Mouse (Mus musculus): ENCODE results near the gene Entr1.
"Not testable (repeated sequence)": the region's sequence is repeated elsewhere in the genome, so short reads cannot be mapped to it uniquely, and the experiment has no call there.

Gene Entr1

DNA sequence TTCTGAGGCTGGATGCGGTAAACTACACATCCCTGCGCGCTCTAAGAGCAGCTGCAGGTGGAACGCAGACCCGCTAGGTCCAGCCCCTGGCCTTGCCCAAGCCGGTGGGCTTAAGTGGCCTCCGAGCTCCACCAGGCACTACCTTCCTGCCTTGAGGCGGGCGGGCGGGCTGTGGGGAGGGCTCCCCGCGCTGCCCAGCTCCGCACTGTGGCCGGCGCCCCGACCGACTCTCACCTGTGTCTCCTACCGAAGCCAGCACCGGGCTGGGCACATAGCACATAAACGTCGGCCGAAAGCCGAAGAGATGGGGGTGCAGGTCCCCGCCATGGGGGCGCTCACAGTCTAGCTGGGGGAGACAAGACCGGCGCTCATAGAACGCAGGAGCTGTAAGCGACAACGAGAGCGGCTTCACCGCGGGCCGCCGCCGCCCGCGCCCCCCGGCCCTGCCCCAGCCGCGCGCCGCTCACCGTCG, 398 bp downstream of the Entr1 start:
- peak; percentile 12 for DNase-seq (ENCODE audit: low spot score)

DNA sequence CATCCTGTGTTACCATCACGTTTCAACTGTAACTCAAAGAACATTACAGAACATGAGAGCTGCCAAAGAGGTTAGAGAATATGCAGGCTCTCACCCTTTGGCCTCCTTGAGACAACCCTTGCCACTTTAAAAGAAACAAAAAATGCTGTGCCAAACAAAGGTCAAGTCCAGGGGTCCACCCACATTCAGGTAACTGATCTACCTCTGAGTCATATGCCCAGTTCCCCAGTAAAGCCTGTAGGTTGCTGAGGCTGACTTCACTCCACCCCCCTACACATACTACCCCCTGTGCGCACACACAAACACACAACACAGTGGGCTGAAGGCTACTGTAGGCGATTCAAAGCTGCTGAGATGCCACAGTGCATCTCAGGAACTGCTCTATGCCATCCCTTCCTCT, 1.4 kb downstream of the Entr1 start:
- DNase-seq (ENCODE audit: low spot score): no peak

DNA sequence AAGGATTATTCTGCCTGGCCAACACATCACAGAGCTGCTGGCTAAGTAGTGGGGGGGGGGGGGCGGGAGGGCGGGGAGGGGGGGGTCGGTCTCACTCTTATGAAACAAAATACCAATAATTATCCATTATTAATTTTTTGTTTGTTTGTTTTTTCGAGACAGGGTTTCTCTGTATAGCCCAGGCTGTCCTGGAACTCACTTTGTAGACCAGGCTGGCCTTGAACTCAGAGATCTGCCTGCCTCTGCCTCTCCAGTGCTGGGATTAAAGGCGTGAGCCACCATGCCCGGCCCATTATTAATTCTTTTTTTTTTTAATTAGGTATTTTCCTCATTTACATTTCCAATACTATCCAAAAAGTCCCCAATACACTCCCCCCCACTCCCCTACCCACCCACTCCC, 8.2 kb downstream of the Entr1 start:
- DNase-seq (ENCODE audit: low spot score): not testable (repeated sequence)

DNA sequence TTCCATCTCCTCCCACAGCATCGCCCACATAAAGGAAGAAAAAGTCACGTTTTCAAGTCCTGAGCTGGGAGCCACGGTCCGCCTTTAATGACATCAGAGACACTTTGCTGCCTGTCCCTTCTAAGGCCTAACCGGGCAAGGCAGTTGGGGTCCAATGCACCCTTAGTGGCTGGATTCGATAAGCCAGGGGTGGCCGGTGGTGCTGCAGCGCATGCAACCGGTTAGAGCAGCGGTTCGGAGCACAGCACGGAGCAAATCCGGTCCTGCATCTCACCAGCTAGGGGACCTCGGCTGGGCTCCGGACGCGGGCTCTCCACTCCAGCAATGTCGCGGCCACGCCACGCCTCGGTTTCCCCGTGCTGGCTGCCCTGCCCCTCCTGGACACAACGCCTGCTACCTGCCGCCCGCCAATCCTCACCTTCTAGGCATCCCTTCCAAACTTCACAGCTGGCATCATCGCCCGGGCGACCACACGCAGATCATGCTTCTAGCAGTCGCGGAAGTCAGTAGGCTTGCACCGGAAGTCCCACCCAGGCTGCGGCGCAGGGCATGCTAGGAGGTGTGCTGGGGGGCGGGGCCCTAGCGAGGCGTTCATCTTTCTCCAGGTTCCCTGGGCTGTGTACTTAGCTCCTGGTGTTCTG, 8.9 kb downstream of the Entr1 start, which contains the start of gene Snapc4:
Gene Snapc4 (minus strand): TSS at position 523 of the 641 bp plus-strand sequence.
- DNase-seq (ENCODE audit: low spot score): peak; percentile 91

DNA sequence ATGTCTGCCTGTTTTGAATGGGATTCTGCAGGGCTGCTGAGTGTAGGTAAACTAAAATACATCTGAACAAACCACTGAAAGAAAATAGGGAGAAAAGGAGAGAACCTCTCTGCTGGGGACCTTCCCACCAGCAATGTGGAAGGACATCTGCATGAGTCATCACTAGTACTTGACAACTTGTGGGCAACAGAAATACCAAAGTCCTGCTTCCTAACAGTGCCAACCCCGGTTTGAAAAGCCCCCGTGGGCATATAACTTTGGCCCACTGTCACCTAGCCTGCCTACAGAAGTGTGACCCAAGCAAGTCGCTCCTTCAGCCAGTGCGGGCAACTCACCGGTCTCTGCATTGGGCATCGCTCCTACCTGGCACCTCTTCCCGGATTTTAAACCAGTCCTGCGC, 16.7 kb downstream of the Entr1 start:
- no peak for DNase-seq (ENCODE audit: low spot score)

DNA sequence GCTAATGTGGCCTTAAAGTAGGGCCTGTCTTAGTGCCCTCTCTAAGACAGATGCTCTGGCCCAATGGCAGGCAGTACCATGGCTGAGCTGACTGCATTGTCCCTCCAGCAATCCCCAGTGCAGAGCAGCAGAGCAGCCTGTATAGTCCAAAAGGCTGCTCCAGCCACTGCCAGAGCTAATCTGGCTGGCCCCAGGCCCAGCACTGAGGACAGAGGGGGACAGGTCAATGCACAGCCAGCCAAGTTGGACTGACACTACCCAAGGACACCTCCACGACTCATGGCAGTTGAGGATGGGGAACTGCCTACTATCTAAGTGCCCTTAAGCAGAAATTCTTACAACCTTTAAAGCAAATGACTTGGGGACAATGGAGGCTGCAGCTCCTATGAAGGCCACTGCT, 20.5 kb downstream of the Entr1 start:
- DNase-seq (ENCODE audit: low spot score): no peak

DNA sequence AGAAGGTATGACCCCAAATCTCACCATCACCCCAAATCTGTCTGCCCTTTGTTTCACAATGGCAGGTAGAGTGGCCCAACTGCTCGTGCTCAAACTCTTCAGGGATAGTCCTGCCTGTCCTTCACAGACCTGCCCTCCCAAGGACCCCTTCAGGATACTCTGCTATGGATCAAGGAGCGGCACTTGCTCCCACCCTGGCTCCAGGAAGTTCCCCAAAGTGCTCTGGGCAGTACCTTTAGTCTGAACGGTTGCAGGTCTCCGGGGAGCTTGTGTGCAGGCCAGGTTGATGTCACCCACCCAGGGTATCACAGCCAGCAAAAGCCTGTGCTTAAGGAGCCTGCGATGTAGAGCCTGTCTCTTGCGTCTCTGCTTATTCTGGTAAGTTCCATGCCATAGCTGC, 21.2 kb downstream of the Entr1 start:
- DNase-seq (ENCODE audit: low spot score): no peak

DNA sequence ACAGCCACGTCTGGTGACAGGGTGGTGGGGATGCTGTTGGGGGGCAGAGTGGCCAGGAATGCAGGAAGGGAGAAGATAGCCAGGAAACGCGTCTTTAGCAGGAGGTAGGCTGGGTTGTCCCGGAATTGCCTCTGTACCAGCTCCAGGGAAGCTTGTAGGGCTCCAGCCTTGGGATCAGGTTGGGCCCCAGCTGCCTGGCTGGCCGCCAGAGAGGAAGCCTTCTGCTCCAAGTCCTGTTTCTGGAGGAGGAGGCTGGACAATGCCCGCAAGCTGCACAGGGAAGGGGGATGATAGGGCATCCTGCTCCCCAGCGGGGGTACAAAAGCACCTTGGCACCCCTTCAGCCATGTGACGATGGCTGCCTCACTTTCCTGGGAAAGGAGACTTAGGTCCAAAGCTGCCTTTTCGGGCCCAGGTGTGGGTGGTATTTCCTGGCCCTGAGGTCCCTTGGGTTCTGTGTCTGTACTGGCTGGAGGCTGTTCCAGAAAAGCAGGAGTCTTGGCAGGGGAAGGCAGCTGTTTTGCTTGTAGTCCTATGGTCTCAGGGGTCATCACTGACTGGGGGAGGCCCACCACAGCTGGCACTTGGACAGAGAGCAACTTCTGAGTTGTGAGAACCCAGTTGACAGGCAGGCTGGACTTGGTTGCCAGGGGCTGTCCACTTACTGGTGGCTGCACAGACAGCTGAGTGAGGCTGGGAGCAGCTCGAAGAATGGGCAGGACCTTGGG, 24.2 kb downstream of the Entr1 start:
- no peak for DNase-seq (ENCODE audit: low spot score)

DNA sequence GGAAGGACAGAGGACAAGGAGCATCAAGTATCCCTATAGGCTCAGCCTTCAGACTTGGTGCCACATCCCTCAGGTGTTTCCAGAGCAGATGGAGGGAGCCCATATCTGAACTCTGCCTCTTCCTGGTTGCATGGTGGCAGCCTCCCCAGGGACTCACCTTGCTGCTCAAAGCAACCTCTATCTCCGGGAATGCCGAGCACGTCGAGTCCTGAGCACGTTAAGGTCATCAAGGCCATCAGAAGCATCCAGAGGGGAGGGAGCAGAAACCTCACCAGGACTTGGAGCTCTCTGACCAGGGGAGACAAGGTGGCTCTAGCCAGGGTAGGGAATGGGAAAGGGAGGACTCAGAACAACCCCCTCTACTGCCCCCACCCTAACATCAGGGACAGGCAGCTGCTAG, 25.6 kb downstream of the Entr1 start:
- no peak for DNase-seq (ENCODE audit: low spot score)

DNA sequence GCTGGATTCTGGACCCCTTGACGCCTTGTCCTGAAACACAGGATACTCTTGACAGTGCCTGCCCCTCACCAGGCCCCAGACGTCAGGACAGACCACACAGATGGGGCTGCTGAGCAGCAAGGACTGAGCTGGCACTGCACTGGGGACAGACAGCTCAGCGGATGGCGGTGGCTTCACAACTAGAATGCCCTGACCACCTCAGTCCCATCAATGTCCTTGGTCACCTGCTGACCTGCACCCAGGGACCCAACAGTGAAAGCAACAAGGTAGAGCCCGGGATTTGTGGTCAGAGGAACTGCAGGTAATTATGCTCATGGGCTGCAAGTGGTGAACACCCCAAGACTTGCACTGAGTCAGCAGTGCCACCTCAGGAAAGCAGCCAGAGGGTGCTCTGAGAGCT, 26.1 kb downstream of the Entr1 start:
- no peak for DNase-seq (ENCODE audit: low spot score)

DNA sequence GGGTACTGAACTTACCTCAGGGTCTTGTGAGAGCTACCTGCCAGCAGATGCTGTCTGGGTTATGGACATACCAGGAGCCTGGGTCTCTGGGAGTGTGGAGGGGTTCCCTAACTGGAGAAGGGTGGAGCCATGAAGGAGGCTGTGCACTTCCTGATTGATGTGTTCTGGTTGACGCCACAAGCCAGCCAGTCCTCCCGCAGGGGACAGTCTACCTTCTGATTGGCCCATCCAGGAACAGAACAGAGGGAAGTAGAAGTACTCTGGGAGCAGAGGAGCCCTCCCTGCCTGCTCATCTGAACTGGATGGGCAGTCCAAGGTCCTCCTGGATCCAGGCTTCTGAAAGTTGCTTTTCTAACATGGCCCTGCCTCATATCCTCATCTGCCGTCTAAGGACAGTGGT, 28.3 kb downstream of the Entr1 start, which contains the start of gene Card9:
Gene Card9 (minus strand): TSS at position 147 of the 400 bp plus-strand sequence.
- DNase-seq (ENCODE audit: low spot score): no peak

DNA sequence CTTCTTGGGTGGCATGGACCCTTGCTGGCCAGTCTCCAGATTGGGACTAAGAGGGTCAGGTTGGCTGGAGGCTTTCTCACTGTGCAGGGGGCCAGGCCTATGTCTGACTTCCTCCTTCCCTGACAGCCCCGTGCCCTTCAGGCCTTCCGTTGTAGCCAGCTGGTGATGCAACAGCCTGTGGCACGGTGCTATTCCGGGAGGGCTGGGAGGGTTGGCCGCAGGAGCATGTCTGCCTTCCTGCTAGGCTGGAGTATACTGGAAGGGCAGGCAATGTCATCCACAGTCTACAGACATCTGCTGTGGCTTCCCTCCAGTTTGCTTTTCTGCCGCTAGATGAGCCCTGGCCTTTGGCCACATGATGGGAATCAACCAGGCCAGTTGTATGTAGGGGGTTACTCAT, 29.1 kb downstream of the Entr1 start:
- DNase-seq (ENCODE audit: low spot score): no peak

DNA sequence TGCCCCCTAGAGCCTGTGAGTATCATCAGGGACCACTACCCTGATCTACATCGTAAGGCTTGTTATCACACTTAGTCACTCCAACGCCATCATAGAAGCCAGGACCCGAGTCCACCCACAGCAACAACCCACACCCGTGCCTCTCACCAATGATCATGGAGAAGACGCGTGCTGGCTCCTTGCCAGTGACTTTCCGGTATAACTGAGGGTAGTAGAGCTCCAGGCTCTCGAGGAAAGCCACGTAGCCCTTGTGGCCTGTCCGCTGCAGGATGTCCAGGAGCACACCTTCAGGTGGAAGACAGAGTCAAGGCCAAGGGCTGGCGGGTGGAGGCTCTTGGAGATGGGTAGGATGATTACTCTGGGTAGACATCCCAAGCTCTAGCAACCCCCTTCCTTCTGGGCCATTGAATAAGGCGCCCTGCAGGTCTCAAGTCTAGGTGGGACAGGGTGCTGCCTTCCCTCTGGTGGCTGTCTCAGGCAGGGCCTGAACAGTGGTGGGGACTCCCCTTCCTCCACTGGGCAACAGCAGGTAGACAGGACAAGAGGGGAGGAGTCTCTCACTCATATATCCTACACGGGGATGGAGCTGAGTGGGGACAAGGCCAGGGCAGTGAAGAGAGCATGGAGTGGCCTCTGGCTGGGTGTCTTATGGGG, 30.3 kb downstream of the Entr1 start:
- DNase-seq (ENCODE audit: low spot score): no peak

DNA sequence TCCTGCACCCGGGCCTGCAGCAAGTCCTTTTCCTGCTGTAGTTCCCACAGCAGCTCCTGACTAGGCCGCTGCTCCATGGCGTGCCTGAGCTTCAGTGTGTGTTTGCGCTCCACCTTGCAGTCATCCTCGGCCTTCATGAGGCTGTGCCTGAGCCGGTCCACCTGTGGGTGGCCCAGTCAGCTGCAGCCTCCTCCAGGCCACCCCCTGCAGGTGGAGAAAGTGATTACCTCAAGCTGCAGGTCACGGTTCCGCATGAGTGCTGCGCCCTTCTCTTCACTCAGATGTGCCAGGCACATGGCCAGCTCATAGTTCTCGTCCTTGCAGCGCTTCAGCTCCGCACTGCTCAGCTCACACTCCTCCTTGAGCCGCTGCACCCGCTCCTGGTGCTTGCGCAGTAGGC, 31.6 kb downstream of the Entr1 start:
- no peak for DNase-seq (ENCODE audit: low spot score)

DNA sequence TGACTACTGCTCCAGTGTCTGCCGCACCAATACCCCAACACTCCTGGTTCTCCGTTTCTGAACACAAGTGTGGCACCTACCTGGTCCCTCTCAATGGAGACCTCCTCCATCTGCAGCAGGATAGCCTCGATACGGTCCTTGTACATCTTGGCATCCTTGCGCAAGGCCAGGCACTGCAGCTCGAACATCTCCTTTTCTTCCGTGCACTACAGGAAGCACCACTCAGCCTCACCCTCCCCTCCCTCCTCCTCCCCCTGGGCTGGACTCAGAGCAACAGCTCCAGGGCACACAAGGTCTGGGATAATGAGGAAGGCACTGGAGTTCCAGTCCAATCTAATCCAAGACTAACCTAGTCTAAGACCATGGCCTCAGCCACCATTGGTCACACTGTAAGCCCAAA, 32.4 kb downstream of the Entr1 start:
- DNase-seq (ENCODE audit: low spot score): no peak

DNA sequence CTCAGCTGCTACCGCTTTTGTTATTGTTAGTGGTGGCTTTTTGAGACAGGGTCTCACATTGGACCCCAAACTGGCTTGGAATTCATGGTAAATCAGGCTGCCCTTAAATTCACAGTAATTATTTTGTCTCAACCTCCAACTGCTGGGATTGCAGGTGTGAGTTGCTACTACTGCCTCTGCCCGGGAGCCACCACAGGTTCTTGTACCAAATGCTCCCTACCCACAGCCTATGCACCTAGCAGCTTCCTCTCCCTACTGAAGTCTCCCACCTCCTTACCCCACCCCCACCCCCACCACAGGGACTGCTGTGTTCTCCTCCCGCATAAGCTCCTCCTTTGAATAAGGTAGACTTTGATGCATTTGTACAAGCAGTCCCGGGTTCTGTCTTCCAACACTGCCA, 32.9 kb downstream of the Entr1 start:
- DNase-seq (ENCODE audit: low spot score): no peak

DNA sequence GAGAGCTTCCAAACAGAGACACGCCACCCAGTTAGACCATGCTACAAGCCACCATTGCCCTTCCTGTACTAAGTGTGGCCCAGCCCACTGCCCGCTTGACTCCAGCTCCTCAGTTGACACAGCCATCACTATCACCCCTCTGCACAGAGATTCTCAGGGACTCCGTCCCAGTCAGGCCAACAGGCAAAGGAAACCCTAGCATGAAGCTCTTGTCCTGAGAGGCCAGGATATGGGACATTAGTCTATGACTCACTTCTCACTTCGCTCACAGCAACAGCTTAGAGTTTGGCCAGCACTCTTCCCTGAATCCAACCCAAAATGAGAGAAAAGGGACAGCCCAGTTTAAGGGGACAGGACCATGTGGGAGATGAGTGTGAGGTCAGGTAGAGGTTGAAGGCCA, 34.7 kb downstream of the Entr1 start:
- DNase-seq (ENCODE audit: low spot score): no peak

DNA sequence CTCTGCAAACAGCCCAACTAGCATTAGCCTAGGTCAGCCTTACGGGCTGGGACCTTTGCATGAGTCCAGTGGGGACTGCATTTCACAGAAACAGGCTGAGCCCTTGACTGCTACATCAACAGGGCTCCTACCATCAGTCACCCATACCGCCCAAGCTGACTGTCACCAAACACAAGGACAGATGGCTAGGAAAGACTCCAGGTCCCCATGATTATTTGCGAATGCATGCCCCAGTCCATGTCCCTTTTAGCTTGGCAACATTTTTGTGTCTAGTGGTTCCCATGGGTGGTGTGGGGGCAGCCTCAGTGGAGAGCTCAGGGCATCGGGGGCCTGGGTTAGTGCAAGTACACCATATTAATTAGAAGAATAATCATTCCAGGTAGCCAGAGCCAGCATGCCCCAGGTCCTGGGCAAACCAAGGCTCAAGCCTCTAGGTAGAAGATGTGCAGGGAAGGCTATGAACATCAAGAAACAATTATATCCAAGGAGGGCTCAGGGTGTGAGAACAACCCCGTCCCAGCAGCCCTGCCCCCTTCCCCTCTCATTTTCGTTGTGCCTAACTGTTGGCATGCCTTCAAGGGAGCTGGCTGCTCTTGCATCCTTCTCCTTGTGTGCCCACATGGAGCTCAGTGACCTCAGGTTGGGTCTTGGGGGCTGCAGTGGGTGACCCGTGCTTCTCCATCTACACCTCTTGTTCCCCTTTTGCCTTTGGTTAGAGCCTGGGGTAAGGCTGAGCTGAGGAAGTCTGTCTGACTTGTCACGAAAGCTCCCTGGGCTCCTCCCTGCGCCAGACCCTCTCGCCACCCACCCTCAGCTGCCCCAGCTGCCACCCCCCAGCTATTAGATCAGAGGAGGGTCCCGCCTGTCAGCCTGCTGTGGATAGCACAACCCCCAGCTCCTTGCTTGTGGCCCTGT, 35.8 kb downstream of the Entr1 start:
- no peak for DNase-seq (ENCODE audit: low spot score)

DNA sequence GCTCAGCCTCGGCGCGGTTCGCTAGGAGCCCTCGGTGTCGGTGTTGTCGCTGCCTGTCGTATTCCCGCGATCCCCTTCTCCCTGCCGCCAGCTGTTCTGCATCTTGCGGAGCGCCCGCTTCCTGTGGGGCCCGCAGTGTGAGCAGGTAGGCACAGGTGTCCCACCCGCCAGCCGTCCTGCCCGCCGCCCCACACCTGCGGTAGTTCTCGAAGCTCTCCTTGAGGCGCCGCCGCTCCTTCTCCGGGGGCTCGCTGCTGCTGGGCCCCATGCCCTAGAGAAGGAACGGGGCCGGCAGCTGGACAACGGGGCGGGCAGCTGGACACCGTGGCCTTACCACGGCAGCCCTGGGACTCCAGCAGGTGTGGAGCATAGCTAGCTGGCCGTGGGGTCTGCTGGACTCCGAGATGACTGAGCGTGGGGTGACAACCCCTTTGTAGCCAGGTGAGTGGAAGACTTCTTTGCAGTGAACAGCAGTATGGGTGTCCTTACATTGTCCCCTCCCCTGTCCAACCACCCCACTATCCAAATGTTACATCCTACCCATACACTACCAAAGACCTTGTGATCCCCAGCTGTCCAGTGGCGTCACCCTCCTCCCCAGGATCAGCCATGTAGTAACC, 36.7 kb downstream of the Entr1 start:
- DNase-seq (ENCODE audit: low spot score): peak; percentile 20

DNA sequence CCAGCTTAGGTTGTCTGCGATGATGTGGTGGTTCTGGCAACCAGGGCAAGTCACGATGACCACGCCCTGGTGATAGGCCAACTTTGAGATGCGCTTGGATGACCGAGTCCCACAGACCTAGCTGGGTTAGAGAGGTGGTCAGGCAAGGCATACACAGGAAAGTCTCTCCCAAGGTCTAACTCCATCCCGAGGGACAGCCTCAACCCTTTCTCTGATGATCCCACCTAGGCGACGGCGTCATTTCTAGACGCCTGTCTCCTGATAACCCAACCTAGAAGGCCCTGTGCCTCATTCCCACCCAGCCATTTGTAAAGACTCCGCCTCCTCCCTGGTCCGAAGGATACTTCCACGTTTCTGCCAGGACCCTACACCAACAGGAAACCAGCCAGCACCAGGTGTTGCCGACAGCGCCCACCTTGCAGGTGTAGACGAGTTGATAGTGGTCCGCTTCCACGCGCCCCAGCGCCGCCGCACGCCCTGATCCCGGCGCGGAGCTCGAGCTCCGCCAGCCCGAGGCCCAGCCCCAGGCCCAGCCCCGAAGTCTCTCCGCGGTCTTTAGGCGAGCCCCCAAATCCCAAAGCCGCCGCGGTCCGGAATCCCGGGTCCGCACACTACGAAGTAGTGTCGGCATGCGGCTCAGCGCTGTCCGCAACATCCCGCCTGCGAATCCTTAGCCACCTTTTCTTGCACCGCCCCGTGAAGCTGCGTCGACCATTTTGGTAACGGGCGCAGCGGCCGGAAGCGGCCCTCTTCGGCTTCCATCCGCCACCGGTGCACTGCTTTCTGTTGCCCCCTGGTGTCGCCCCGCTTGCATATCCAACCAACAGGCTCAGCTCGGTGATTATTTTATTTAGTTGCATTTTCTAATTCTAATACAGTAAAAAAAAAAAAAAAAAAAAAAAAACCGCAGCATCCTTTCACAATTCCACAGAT, 37.5 kb downstream of the Entr1 start, which contains the start of gene Dnlz:
Gene Dnlz (minus strand): TSS at position 753 of the 933 bp plus-strand sequence.
- peak; percentile 96 for DNase-seq (ENCODE audit: low spot score)

Measured in embryo, embryonic 10 days (tissue).